Mouse (Mus musculus) heart, postnatal 25 days (tissue): ENCODE results near the gene Mon1b. TPM values are rescaled to one million over a fixed set of nuclear protein-coding genes. Genes with fewer than 3 reads are reported as not detected.

ENCODE experiments used
- DNase-seq: peaks from one replicate; pipeline ENCODE4 v3.0.0; 2022; ENCODE audit warnings: low spot score
- intact Hi-C: fragments of 180-260 bp; cut with DNase I; formaldehyde crosslinking; loops from one replicate; pipeline ENCODE4 v1.15.1; 2025
- total RNA-seq, 2 experiments: library from RNA; stranded (reverse); gene quantifications; 2 replicates each; pipeline ENCODE4 v1.2.3; 2021

The Mon1b gene
- total RNA-seq, 2 experiments from 2014 or later, result 6.0 to 6.3 TPM

GRCm38 (mm10) chr8:113666714-113667432 lies 31.5 kb downstream of the Mon1b start:
- no peak for DNase-seq
- intact Hi-C loops, result loop anchor here (5.0 to 10.0 kb wide), 2 partner anchors 118 to 185 kb away; no protein-coding TSS in a partner anchor

- DNase-seq, result no peak
- intact Hi-C loops, result loop anchor here (5.0 to 10.0 kb wide), 2 partner anchors 115 to 182 kb away; no protein-coding TSS in a partner anchor
Measured at GRCm38 (mm10) chr8:113669924-113670323, 34.5 kb downstream of the Mon1b start.

GRCm38 (mm10) chr8:113672599-113673255 lies 37.3 kb downstream of the Mon1b start:
- no peak for DNase-seq
- intact Hi-C loops, result no loop called here

- intact Hi-C loops, result no loop called here
- no peak for DNase-seq
Measured at GRCm38 (mm10) chr8:113673300-113673699, 37.9 kb downstream of the Mon1b start.

- intact Hi-C loops, result no loop called here
- DNase-seq, result no peak
Measured at GRCm38 (mm10) chr8:113674611-113675010, 39.2 kb downstream of the Mon1b start.

GRCm38 (mm10) chr8:113675281-113675680 lies 39.9 kb downstream of the Mon1b start:
- no peak for DNase-seq
- intact Hi-C loops, result no loop called here

GRCm38 (mm10) chr8:113676811-113677210 lies 41.4 kb downstream of the Mon1b start:
- DNase-seq, result no peak
- intact Hi-C loops, result no loop called here

- no peak for DNase-seq
- intact Hi-C loops, result no loop called here
Measured at GRCm38 (mm10) chr8:113679361-113679760, 44.0 kb downstream of the Mon1b start.

GRCm38 (mm10) chr8:113687889-113688542 lies 52.6 kb downstream of the Mon1b start:
- intact Hi-C loops, result no loop called here
- DNase-seq, result no peak

GRCm38 (mm10) chr8:113688543-113688915 lies 53.1 kb downstream of the Mon1b start:
- intact Hi-C loops, result no loop called here

GRCm38 (mm10) chr8:113691622-113692343 lies 56.4 kb downstream of the Mon1b start:
- no peak for DNase-seq
- intact Hi-C loops, result no loop called here

More at GRCm38 (mm10) chr8:113688543-113688915, 53.1 kb downstream of the Mon1b start:
- no peak for DNase-seq

Other genes with a start within 250 kb of the Mon1b start
- not detected for gene Syce1l, start 7.6 kb downstream of the Mon1b start, total RNA-seq
- not detected for gene Adamts18, start 213.2 kb downstream of the Mon1b start, total RNA-seq